Mouse (Mus musculus): Measurements from ENCODE around the gene Tdrd6.

GRCm38 (mm10) chr17:43640825-43641224 lies 10.7 kb upstream of the Tdrd6 start:
- TF ChIP-seq POLR2A (IDR thresholded peaks at IDR 0.05; ENCODE audit: borderline replicate concordance, control insufficient read depth, low read depth, low read length) (no peak), CTCF (IDR thresholded peaks at IDR 0.05; ENCODE audit: control insufficient read depth, insufficient read depth, low read length) (no peak)

Measured in bone marrow, adult 2 months (tissue).